7 mouse cellular contexts compared by ENCODE assay signal in the genomic region with DNA sequence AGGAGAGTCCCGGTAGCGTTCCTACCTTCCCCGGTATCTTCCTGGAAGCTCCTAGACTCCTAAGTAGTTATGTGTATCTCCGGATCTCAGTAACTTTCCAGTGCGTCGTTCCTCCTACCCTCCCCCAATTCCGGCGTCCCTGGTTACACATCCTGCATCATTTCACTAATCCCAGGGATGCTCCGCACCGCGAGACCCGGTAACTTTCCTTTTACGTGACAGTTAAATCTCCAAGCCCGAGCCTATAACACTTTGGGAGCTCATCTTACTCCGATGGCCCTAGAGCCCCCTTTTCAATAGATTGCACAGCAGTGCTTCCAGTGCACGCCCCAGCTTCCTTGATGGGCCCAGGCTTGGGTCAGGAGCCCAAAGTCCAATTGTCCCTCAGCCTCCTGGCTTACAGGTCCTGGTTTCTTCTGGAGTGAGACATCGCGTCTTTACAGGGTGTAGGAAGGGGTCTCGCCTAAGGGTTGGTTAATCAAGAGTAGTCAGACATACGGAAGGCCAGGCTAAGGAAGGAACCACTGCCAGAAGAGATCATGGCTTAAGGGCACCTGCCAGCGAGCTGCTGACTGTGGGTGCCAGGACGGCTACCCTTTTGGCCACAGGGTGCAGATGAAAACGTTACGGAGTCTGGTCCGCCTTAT. TPM values are rescaled to one million over a fixed set of nuclear protein-coding genes. Genes with fewer than 3 reads are reported as not detected.
DNase-seq lines count a peak whose midpoint lies in the region; ATAC-seq and TF ChIP-seq lines count a peak whose summit lies in the region.

No protein-coding gene starts in this region.

- peaks cover 15% of the 10 kb centered on the region for H3K36me3 ChIP-seq in ES-E14 (ENCODE audit: control insufficient read depth, insufficient read depth, low read length, poor library complexity, severe bottlenecking)
- peaks cover 49% of the 10 kb centered on the region for H3K36me3 ChIP-seq in erythroblast, embryonic 14.5 days (ENCODE audit: control insufficient read depth)
- H3K36me3 ChIP-seq in lung, embryonic 14.5 days (ENCODE audit: insufficient read depth), result peaks cover 22% of the 10 kb centered on the region

- H3K4me3 ChIP-seq in ES-E14 (ENCODE audit: insufficient read depth in 1 of 2, low read depth in 1 of 2, low read length in 2 of 2, poor library complexity in 1 of 2, severe bottlenecking in 1 of 2), result peak overlapping the region; percentile 71 to 91
- peak overlapping the region; percentile 86 for H3K4me3 ChIP-seq in erythroblast, embryonic 14.5 days (replicated peaks)
- peak overlapping the region; percentile 62 for H3K4me3 ChIP-seq in lung, embryonic 14.5 days (ENCODE audit: low read depth, low read length)
- H3K4me3 ChIP-seq in olfactory bulb, adult 2 months (ENCODE audit: insufficient read depth, low read depth, low read length), result peak overlapping the region; percentile 70

- TF ChIP-seq POLR2A in olfactory bulb, adult 2 months (IDR thresholded peaks at IDR 0.05; ENCODE audit: insufficient read depth, low read depth, low read length), result no peak

- DNase-seq in ES-E14 (ENCODE audit: low read depth, low spot score), result no peak
- peak; percentile 69 for DNase-seq in adrenal gland, adult 2 months
- DNase-seq in heart, postnatal 4 days, result peak; percentile 48
- peak; percentile 64 to 70 for DNase-seq in layer of hippocampus, adult 8-10 months (ENCODE audit: low spot score in 2 of 2)
- DNase-seq in lung, embryonic 14.5 days, result peak; percentile 62

- H3K4me1 ChIP-seq in ES-E14 (ENCODE audit: control insufficient read depth in 2 of 2, insufficient read depth in 2 of 2, low read length in 2 of 2, poor library complexity in 1 of 2), result peaks cover 0 to 7% of the 10 kb centered on the region in 2 experiments; a peak in 2 of 4 replicates
- H3K4me1 ChIP-seq in erythroblast, embryonic 14.5 days (ENCODE audit: control insufficient read depth), result peaks cover 63% of the 10 kb centered on the region
- H3K4me1 ChIP-seq in lung, embryonic 14.5 days (ENCODE audit: insufficient read depth), result no peaks in the 10 kb centered on the region
- peaks cover 8% of the 10 kb centered on the region for H3K4me1 ChIP-seq in olfactory bulb, adult 2 months (ENCODE audit: control insufficient read depth, insufficient read depth, low read length)

- in situ Hi-C loops in ES-E14 (cut with MboI; ENCODE audit: low sequenced_read_pairs in 2 of 2, unreplicated experiment in 2 of 2), result no loop called here

- H3K27me3 ChIP-seq in erythroblast, embryonic 14.5 days (ENCODE audit: control insufficient read depth), result no peaks in the 10 kb centered on the region
- no peaks in the 10 kb centered on the region for H3K27me3 ChIP-seq in lung, embryonic 14.5 days (ENCODE audit: insufficient read depth, low read length)

- H3K27ac ChIP-seq in ES-E14 (ENCODE audit: insufficient read depth, low read depth, low read length, poor library complexity, severe bottlenecking), result no peak overlapping the region
- H3K27ac ChIP-seq in lung, embryonic 14.5 days (ENCODE audit: low read depth), result peak overlapping the region; percentile 47
- peak overlapping the region; percentile 37; the same call in 1 of the 2 replicates for H3K27ac ChIP-seq in olfactory bulb, adult 2 months (ENCODE audit: insufficient read depth, low read depth, low read length)

- under 1% methylated on average over 25 of the region's 25 CpGs for WGBS in lung, embryonic 14.5 days
- WGBS in olfactory bulb, adult 2 months, result under 1% methylated on average over 25 of the region's 25 CpGs

- ATAC-seq in lung, embryonic 14.5 days (ENCODE audit: insufficient read depth), result peak; percentile 35

- no peaks in the 10 kb centered on the region for H3K9me3 ChIP-seq in ES-E14 (ENCODE audit: control insufficient read depth, insufficient read depth, low read depth, low read length)
- no peaks in the 10 kb centered on the region for H3K9me3 ChIP-seq in erythroblast, embryonic 14.5 days (ENCODE audit: control insufficient read depth, low read length)
- no peaks in the 10 kb centered on the region for H3K9me3 ChIP-seq in lung, embryonic 14.5 days (ENCODE audit: low read depth, low read length)

- no peak for TF ChIP-seq CTCF in lung, embryonic 14.5 days (IDR thresholded peaks at IDR 0.05; ENCODE audit: low read depth)
- TF ChIP-seq CTCF in olfactory bulb, adult 2 months (IDR thresholded peaks at IDR 0.05; ENCODE audit: insufficient read depth, low read depth, low read length), result no peak

- H3K9ac ChIP-seq in ES-E14 (ENCODE audit: insufficient read depth, low read depth, low read length, poor library complexity, severe bottlenecking), result peak overlapping the region; percentile 65
- H3K9ac ChIP-seq in lung, embryonic 14.5 days, result peak overlapping the region; percentile 61

- H3K4me2 ChIP-seq in lung, embryonic 14.5 days, result peak overlapping the region; percentile 91

TF ChIP-seq in ES-E14, 5 proteins besides CTCF, POLR2A, EP300 and RAD21:
- TF ChIP-seq CHD2 (IDR thresholded peaks at IDR 0.05; ENCODE audit: low read depth, low read length) (peak; percentile 45; the same call in 1 of the 2 replicates), ZC3H11A (IDR thresholded peaks at IDR 0.05; ENCODE audit: borderline replicate concordance, low read depth, low read length) (no peak), ZNF384 (IDR thresholded peaks at IDR 0.05; ENCODE audit: low read depth, low read length) (no peak), HCFC1 (IDR thresholded peaks at IDR 0.05; ENCODE audit: borderline replicate concordance, insufficient read depth, low read length) (no peak)

RNA-seq across cellular contexts. Expression of a gene that starts 0.7 kb away (rescaled TPM):
- total RNA-seq in ES-E14 (2012; rRNA removed), result 125 and 201 TPM in 2 replicates
- total RNA-seq in adrenal gland, adult 2 months (2021), result 10 to 100 TPM; 35.2 to 38.8 TPM
- polyA plus RNA-seq in adrenal gland, adult 2 months (2012; rRNA removed), result 48.3 and 54.6 TPM in 2 replicates
- 1.7 and 1.9 TPM in 2 replicates for polyA plus RNA-seq in erythroblast, embryonic 14.5 days (2012)
- total RNA-seq in heart, postnatal 4 days (2021), result 10 to 100 TPM; 15.1 to 15.9 TPM
- 100 to 1,000 TPM in 1 of 4 experiments, 10 to 100 TPM in 3; 66.7 to 102 (median 88.9) TPM for total RNA-seq in layer of hippocampus, adult 8-10 months (2022)
- polyA plus RNA-seq in lung, embryonic 14.5 days (2014; fragmentation: Nextera tagmentation; extraction: Ambion mirVana), result 17.5 and 19.1 TPM in 2 replicates
- not detected in 2 replicates for polyA plus RNA-seq in olfactory bulb, adult 2 months (2012; ENCODE audit: insufficient read depth, insufficient read length, low replicate concordance, missing spikeins)

RNA-seq across cellular contexts. Expression of a gene that starts 15.6 kb away (rescaled TPM):
- total RNA-seq in ES-E14 (2012; rRNA removed), result 48.6 and 79.9 TPM in 2 replicates
- 10 to 100 TPM; 42.5 to 45.0 TPM for total RNA-seq in adrenal gland, adult 2 months (2021)
- polyA plus RNA-seq in adrenal gland, adult 2 months (2012; rRNA removed), result 1,409 and 1,463 TPM in 2 replicates
- polyA plus RNA-seq in erythroblast, embryonic 14.5 days (2012), result 10.0 and 15.4 TPM in 2 replicates
- 10 to 100 TPM; 26.4 to 29.0 TPM for total RNA-seq in heart, postnatal 4 days (2021)
- total RNA-seq in layer of hippocampus, adult 8-10 months (2022), result 10 to 100 TPM; 83.5 to 97.9 (median 89.6) TPM
- polyA plus RNA-seq in lung, embryonic 14.5 days (2014; fragmentation: Nextera tagmentation; extraction: Ambion mirVana), result 38.3 and 39.9 TPM in 2 replicates
- polyA plus RNA-seq in olfactory bulb, adult 2 months (2012; ENCODE audit: insufficient read depth, insufficient read length, low replicate concordance, missing spikeins), result 296 TPM in 1 of 2 replicates, not detected in the other

RNA-seq across cellular contexts. Expression of a gene that starts 23.0 kb away (rescaled TPM):
- total RNA-seq in ES-E14 (2012; rRNA removed), result 5.1 and 7.1 TPM in 2 replicates
- 10 to 100 TPM; 22.5 to 23.2 TPM for total RNA-seq in adrenal gland, adult 2 months (2021)
- polyA plus RNA-seq in adrenal gland, adult 2 months (2012; rRNA removed), result 80.1 and 81.3 TPM in 2 replicates
- 0.07 and 0.20 TPM in 2 replicates for polyA plus RNA-seq in erythroblast, embryonic 14.5 days (2012)
- 10 to 100 TPM; 24.6 to 26.1 TPM for total RNA-seq in heart, postnatal 4 days (2021)
- 10 to 100 TPM; 27.6 to 32.1 (median 28.0) TPM for total RNA-seq in layer of hippocampus, adult 8-10 months (2022)
- polyA plus RNA-seq in lung, embryonic 14.5 days (2014; fragmentation: Nextera tagmentation; extraction: Ambion mirVana), result 19.9 and 21.7 TPM in 2 replicates
- not detected in 2 replicates for polyA plus RNA-seq in olfactory bulb, adult 2 months (2012; ENCODE audit: insufficient read depth, insufficient read length, low replicate concordance, missing spikeins)

RNA-seq across cellular contexts. Expression of a gene that starts 45.2 kb away (rescaled TPM):
- 0.16 TPM in 1 of 2 replicates, not detected in the other for total RNA-seq in ES-E14 (2012; rRNA removed)
- under 1 TPM in 1 of 2 experiments, not detected in 1; 0.17 TPM for total RNA-seq in adrenal gland, adult 2 months (2021)
- polyA plus RNA-seq in adrenal gland, adult 2 months (2012; rRNA removed), result 0.16 and 0.17 TPM in 2 replicates
- not detected in 2 replicates for polyA plus RNA-seq in erythroblast, embryonic 14.5 days (2012)
- under 1 TPM in 1 of 2 experiments, not detected in 1; 0.32 TPM for total RNA-seq in heart, postnatal 4 days (2021)
- total RNA-seq in layer of hippocampus, adult 8-10 months (2022), result under 1 TPM in 2 of 4 experiments, not detected in 2; 0.49 to 0.52 TPM
- not detected in 2 replicates for polyA plus RNA-seq in lung, embryonic 14.5 days (2014; fragmentation: Nextera tagmentation; extraction: Ambion mirVana)
- polyA plus RNA-seq in olfactory bulb, adult 2 months (2012; ENCODE audit: insufficient read depth, insufficient read length, low replicate concordance, missing spikeins), result not detected in 2 replicates

RNA-seq across cellular contexts. Expression of a gene that starts 48.4 kb away (rescaled TPM):
- 3.2 and 5.5 TPM in 2 replicates for total RNA-seq in ES-E14 (2012; rRNA removed)
- 10 to 100 TPM; 10.4 TPM for total RNA-seq in adrenal gland, adult 2 months (2021)
- polyA plus RNA-seq in adrenal gland, adult 2 months (2012; rRNA removed), result 11.8 and 16.9 TPM in 2 replicates
- polyA plus RNA-seq in erythroblast, embryonic 14.5 days (2012), result 0.06 TPM in 1 of 2 replicates, not detected in the other
- total RNA-seq in heart, postnatal 4 days (2021), result 1 to 10 TPM; 4.1 to 4.5 TPM
- 1 to 10 TPM in 2 of 4 experiments, under 1 TPM in 2; 0.70 to 2.1 (median 1.1) TPM for total RNA-seq in layer of hippocampus, adult 8-10 months (2022)
- 3.9 and 4.4 TPM in 2 replicates for polyA plus RNA-seq in lung, embryonic 14.5 days (2014; fragmentation: Nextera tagmentation; extraction: Ambion mirVana)
- polyA plus RNA-seq in olfactory bulb, adult 2 months (2012; ENCODE audit: insufficient read depth, insufficient read length, low replicate concordance, missing spikeins), result not detected in 2 replicates
